Mouse (Mus musculus) heart, adult 2 months (tissue): ENCODE results near the gene Ascc2. TPM values are rescaled to one million over a fixed set of nuclear protein-coding genes. Genes with fewer than 3 reads are reported as not detected.

Source experiments
- DNase-seq, 2 experiments: peaks; one replicate each; pipeline ENCODE4 v3.0.0; 2021
- H3K27ac ChIP-seq: fragments of 200-600 bp; 2 replicates; pipeline ENCODE4 v1.8.1; 2022
- H3K27me3 ChIP-seq: fragments of 200-500 bp; 2 replicates; pipeline ENCODE4 v1.6.1; 2012; ENCODE audit warnings: mild to moderate bottlenecking, low read length, inconsistent platforms, mixed read lengths; ENCODE audit not compliant: control insufficient read depth, insufficient read depth
- H3K36me3 ChIP-seq: fragments of 200-500 bp; 2 replicates; pipeline ENCODE4 v1.6.1; 2012; ENCODE audit warnings: low read length, inconsistent platforms; ENCODE audit not compliant: control insufficient read depth, insufficient read depth
- H3K4me1 ChIP-seq: fragments of 200-500 bp; 2 replicates; pipeline ENCODE4 v1.6.1; 2011; ENCODE audit warnings: low read length; ENCODE audit not compliant: control insufficient read depth, insufficient read depth
- H3K4me3 ChIP-seq: fragments of 200-600 bp; 2 replicates; pipeline ENCODE4 v1.8.1; 2022
- H3K79me2 ChIP-seq: fragments of 200-500 bp; replicated peaks from 2 replicates; pipeline ENCODE4 v1.6.1; 2012; ENCODE audit warnings: mild to moderate bottlenecking, inconsistent platforms, low read length, moderate library complexity, mixed read lengths; ENCODE audit not compliant: control insufficient read depth, insufficient read depth
- H3K9ac ChIP-seq: fragments of 200-500 bp; 2 replicates; pipeline ENCODE4 v1.6.1; 2012; ENCODE audit warnings: low read depth, mild to moderate bottlenecking, control low read depth, inconsistent platforms, low read length, mixed read lengths
- CTCF ChIP-seq: fragments of 200-600 bp; IDR thresholded peaks from 2 replicates; pipeline ENCODE4 v1.8.1; 2022; ENCODE audit warnings: antibody characterized with exemption, mild to moderate bottlenecking, moderate library complexity
- EP300 ChIP-seq: fragments of 200-500 bp; IDR thresholded peaks from 2 replicates; pipeline ENCODE4 v1.6.1; 2011; ENCODE audit warnings: low read depth, low read length, control low read depth; ENCODE audit not compliant: insufficient read depth
- POLR2A ChIP-seq: fragments of 200-500 bp; IDR thresholded peaks from 2 replicates; pipeline ENCODE4 v1.6.1; 2011; ENCODE audit warnings: mild to moderate bottlenecking, low read depth, low read length, control low read depth; ENCODE audit not compliant: insufficient read depth
- WGBS: fragments of 180-500 bp; shearing (Covaris S2); methylation state at CpG from one replicate; pipeline ENCODE4 v1.1.7; 2018; 5-methylcytosine and 5-hydroxymethylcytosine counted together
- intact Hi-C: fragments of 180-260 bp; cut with DNase I; formaldehyde crosslinking; loops from one replicate; pipeline ENCODE4 v1.15.1; 2025
- polyA plus RNA-seq: library from polyadenylated mRNA; depleted of rRNA; stranded (reverse); fragments of >200 nt; gene quantifications from 2 replicates; pipeline ENCODE4 v1.2.3, GENCODE M21; 2012
- total RNA-seq, 2 experiments: library from RNA; stranded (reverse); gene quantifications; 2 replicates each; pipeline ENCODE4 v1.2.3; 2021

Ascc2 gene
- total and polyA plus RNA-seq, 3 experiments: 9.7 to 14.5 (median 14.1) TPM

GRCm38 (mm10) chr11:4675126-4675562, 37.6 kb downstream of the Ascc2 start:
- intact Hi-C loops: no loop called here
- H3K9ac ChIP-seq: no peak overlapping the region
- H3K36me3 ChIP-seq: no peaks in the 10 kb centered on the region
- TF ChIP-seq CTCF (no peak), EP300 (no peak), POLR2A (no peak)
- 94% methylated on average over 6 of the region's 6 CpGs for WGBS
- H3K27ac ChIP-seq: no peak overlapping the region
- H3K4me1 ChIP-seq: no peaks in the 10 kb centered on the region
- H3K79me2 ChIP-seq: no peaks in the 10 kb centered on the region
- no peaks in the 10 kb centered on the region for H3K27me3 ChIP-seq
- no peak overlapping the region for H3K4me3 ChIP-seq
- DNase-seq: no peak

GRCm38 (mm10) chr11:4675693-4676092, 38.1 kb downstream of the Ascc2 start:
- Histone ChIP-seq H3K79me2 (no peaks in the 10 kb centered on the region), H3K27ac (no peak overlapping the region), H3K9ac (no peak overlapping the region), H3K27me3 (no peaks in the 10 kb centered on the region), H3K4me1 (no peaks in the 10 kb centered on the region), H3K36me3 (no peaks in the 10 kb centered on the region), H3K4me3 (no peak overlapping the region)
- TF ChIP-seq EP300: no peak
- no peak for TF ChIP-seq CTCF
- no peak for TF ChIP-seq POLR2A
- intact Hi-C loops: no loop called here
- no peak for DNase-seq
- WGBS: 92% methylated on average over 6 of the region's 6 CpGs

GRCm38 (mm10) chr11:4677250-4677872, 39.8 kb downstream of the Ascc2 start:
- Histone ChIP-seq H3K27ac (no peak overlapping the region), H3K4me3 (no peak overlapping the region), H3K27me3 (no peaks in the 10 kb centered on the region), H3K9ac (no peak overlapping the region), H3K79me2 (no peaks in the 10 kb centered on the region), H3K4me1 (no peaks in the 10 kb centered on the region), H3K36me3 (no peaks in the 10 kb centered on the region)
- DNase-seq: no peak
- intact Hi-C loops: no loop called here
- no peak for TF ChIP-seq EP300
- TF ChIP-seq POLR2A: no peak
- TF ChIP-seq CTCF: no peak
- WGBS: 88% methylated on average over 7 of the region's 7 CpGs

- WGBS: 82% methylated on average over 13 of the region's 13 CpGs
- no peaks in the 10 kb centered on the region for H3K4me1 ChIP-seq
- no peak overlapping the region for H3K27ac ChIP-seq
- no peak for TF ChIP-seq POLR2A
- no peak for TF ChIP-seq CTCF
- TF ChIP-seq EP300: no peak
- H3K27me3 ChIP-seq: no peaks in the 10 kb centered on the region
- H3K36me3 ChIP-seq: no peaks in the 10 kb centered on the region
- DNase-seq: no peak
- H3K9ac ChIP-seq: no peak overlapping the region
- H3K79me2 ChIP-seq: no peaks in the 10 kb centered on the region
- no peak overlapping the region for H3K4me3 ChIP-seq
- intact Hi-C loops: no loop called here
Observed at GRCm38 (mm10) chr11:4678700-4679440, 41.3 kb downstream of the Ascc2 start.

- no peak overlapping the region for H3K9ac ChIP-seq
- H3K27me3 ChIP-seq: no peaks in the 10 kb centered on the region
- H3K79me2 ChIP-seq: no peaks in the 10 kb centered on the region
- H3K27ac ChIP-seq: no peak overlapping the region
- 90% methylated on average over 12 of the region's 12 CpGs for WGBS
- no peak for DNase-seq
- no peaks in the 10 kb centered on the region for H3K36me3 ChIP-seq
- intact Hi-C loops: no loop called here
- no peak for TF ChIP-seq CTCF
- TF ChIP-seq EP300: no peak
- TF ChIP-seq POLR2A: no peak
- H3K4me3 ChIP-seq: no peak overlapping the region
- H3K4me1 ChIP-seq: no peaks in the 10 kb centered on the region
Observed at GRCm38 (mm10) chr11:4679441-4679832, 41.9 kb downstream of the Ascc2 start.

- WGBS: 75% methylated on average over 3 of the region's 3 CpGs
- Histone ChIP-seq H3K27ac (no peak overlapping the region), H3K36me3 (no peaks in the 10 kb centered on the region), H3K9ac (no peak overlapping the region), H3K4me1 (no peaks in the 10 kb centered on the region), H3K4me3 (no peak overlapping the region), H3K79me2 (no peaks in the 10 kb centered on the region), H3K27me3 (no peaks in the 10 kb centered on the region)
- DNase-seq: no peak
- TF ChIP-seq POLR2A (no peak), CTCF (no peak), EP300 (no peak)
- intact Hi-C loops: no loop called here
Observed at GRCm38 (mm10) chr11:4680126-4680525, 42.6 kb downstream of the Ascc2 start.
